Mouse (Mus musculus) fat pad, adult 2 months (tissue): ENCODE results near the gene Camta1.
A peak's percentile ranks its signal among the peaks of the same experiment; 100 is the strongest.
"Not testable (repeated sequence)": the region's sequence is repeated elsewhere in the genome, so short reads cannot be mapped to it uniquely, and the experiment has no call there.

Experiments used
- DNase-seq: peaks from one replicate; pipeline ENCODE4 v3.0.0-alpha.2; 2011; ENCODE audit warnings: low read depth, low spot score; ENCODE audit errors: extremely low read depth

Gene Camta1

GRCm38 (mm10) chr4:150915181-150915906, 946.3 kb downstream of the Camta1 start:
- DNase-seq = no peak

- DNase-seq = no peak
Measured at GRCm38 (mm10) chr4:150914290-150914733, 947.4 kb downstream of the Camta1 start, which contains the start of the genes Park7 and Tnfrsf9. Park7 (minus strand) TSS chr4:150914437. Tnfrsf9 (plus strand) TSS chr4:150914562.

GRCm38 (mm10) chr4:150913743-150914142, 947.9 kb downstream of the Camta1 start:
- DNase-seq = no peak

- DNase-seq = no peak
Measured at GRCm38 (mm10) chr4:150910164-150910951, 951.3 kb downstream of the Camta1 start.

GRCm38 (mm10) chr4:150909451-150910156, 952.1 kb downstream of the Camta1 start:
- DNase-seq = no peak

- DNase-seq = not testable (repeated sequence)
Measured at GRCm38 (mm10) chr4:150908512-150908911, 953.2 kb downstream of the Camta1 start.

GRCm38 (mm10) chr4:150907099-150907498, 954.6 kb downstream of the Camta1 start:
- no peak for DNase-seq

- peak; percentile 70 for DNase-seq
Measured at GRCm38 (mm10) chr4:150903091-150903742, 958.5 kb downstream of the Camta1 start.

GRCm38 (mm10) chr4:150902062-150902461, 959.6 kb downstream of the Camta1 start:
- no peak for DNase-seq

GRCm38 (mm10) chr4:150901651-150902050, 960.0 kb downstream of the Camta1 start:
- DNase-seq = no peak

GRCm38 (mm10) chr4:150900486-150900885, 961.2 kb downstream of the Camta1 start:
- DNase-seq = no peak

GRCm38 (mm10) chr4:150898716-150899365, 962.8 kb downstream of the Camta1 start:
- DNase-seq = no peak

GRCm38 (mm10) chr4:150896896-150897624, 964.6 kb downstream of the Camta1 start:
- DNase-seq = no peak

GRCm38 (mm10) chr4:150894718-150895501, 966.8 kb downstream of the Camta1 start:
- no peak for DNase-seq

GRCm38 (mm10) chr4:150891308-150891707, 970.4 kb downstream of the Camta1 start:
- no peak for DNase-seq

GRCm38 (mm10) chr4:150889955-150890315, 971.7 kb downstream of the Camta1 start:
- no peak for DNase-seq

GRCm38 (mm10) chr4:150889273-150889954, 972.3 kb downstream of the Camta1 start:
- DNase-seq = no peak

- no peak for DNase-seq
Measured at GRCm38 (mm10) chr4:150888492-150888891, 973.2 kb downstream of the Camta1 start.
